Mouse (Mus musculus) embryonic facial prominence, embryonic 12.5 days (tissue): ENCODE data around the gene Olfr248. TPM values are rescaled to one million over a fixed set of nuclear protein-coding genes. Genes with fewer than 3 reads are reported as not detected.
"Not testable (repeated sequence)": the region's sequence is repeated elsewhere in the genome, so short reads cannot be mapped to it uniquely, and the experiment has no call there.

ENCODE experiments used
- ATAC-seq: fragments of 200-750 bp; cut with Nextera tagmentation; 2 replicates; pipeline ENCODE4 v1.8.0; 2017; ENCODE audit not compliant: insufficient number of reproducible peaks, insufficient read depth, low FRiP score, low TSS enrichment
- H3K27ac ChIP-seq: fragments of 300-500 bp; sonication (generic); 2 replicates; pipeline ENCODE4 v1.5.1; 2016; ENCODE audit warnings: mild to moderate bottlenecking
- H3K27me3 ChIP-seq: fragments of 300-500 bp; sonication (generic); 2 replicates; pipeline ENCODE4 v1.6.1; 2016; ENCODE audit warnings: mild to moderate bottlenecking, moderate library complexity
- H3K36me3 ChIP-seq: fragments of 300-500 bp; sonication (generic); 2 replicates; pipeline ENCODE4 v1.6.1; 2016; ENCODE audit warnings: mild to moderate bottlenecking
- H3K4me1 ChIP-seq: fragments of 300-500 bp; sonication (generic); 2 replicates; pipeline ENCODE4 v1.6.1; 2016
- H3K4me2 ChIP-seq: fragments of 300-500 bp; sonication (generic); replicated peaks from 2 replicates; pipeline ENCODE4 v1.6.1; 2016; ENCODE audit warnings: mild to moderate bottlenecking, moderate library complexity
- H3K4me3 ChIP-seq: fragments of 300-500 bp; sonication (generic); 2 replicates; pipeline ENCODE4 v1.5.1; 2016; ENCODE audit warnings: mild to moderate bottlenecking
- H3K9ac ChIP-seq: fragments of 300-500 bp; sonication (generic); 2 replicates; pipeline ENCODE4 v1.6.1; 2016; ENCODE audit warnings: mild to moderate bottlenecking, moderate library complexity
- H3K9me3 ChIP-seq: fragments of 300-500 bp; sonication (generic); 2 replicates; pipeline ENCODE4 v1.6.1; 2016; ENCODE audit warnings: mild to moderate bottlenecking, moderate library complexity
- WGBS: fragments of 180-500 bp; shearing (Covaris S2); methylation state at CpG from one replicate; pipeline ENCODE4 v1.1.7; 2016; 5-methylcytosine and 5-hydroxymethylcytosine counted together
- polyA plus RNA-seq: library from polyadenylated mRNA; unstranded; fragments of >200 nt; fragmentation: Nextera tagmentation; extraction: Ambion mirVana; gene quantifications from 2 replicates; pipeline ENCODE4 v1.2.1, GENCODE M21; 2016

The Olfr248 gene
- not detected in 2 replicates for polyA plus RNA-seq

- H3K36me3 ChIP-seq = no peaks in the 10 kb centered on the region
- H3K4me2 ChIP-seq = no peak within 1 kb of the TSS
- no peaks in the 10 kb centered on the region for H3K27me3 ChIP-seq
- no peak for ATAC-seq
- no peak within 1 kb of the TSS for H3K9ac ChIP-seq
- H3K4me1 ChIP-seq = no peaks in the 10 kb centered on the region
- H3K9me3 ChIP-seq = no peaks in the 10 kb centered on the region
- WGBS = 95% methylated on average over 2 of the region's 2 CpGs
- H3K27ac ChIP-seq = no peak within 1 kb of the TSS
- no peak within 1 kb of the TSS for H3K4me3 ChIP-seq
Measured at GRCm38 (mm10) chr1:174390746-174391145, at the start of gene Olfr248. Gene Olfr248, plus strand, starts transcription at chr1:174391046.

- not testable (repeated sequence) for H3K27ac ChIP-seq, H3K4me3 ChIP-seq, H3K36me3 ChIP-seq, ATAC-seq, H3K4me2 ChIP-seq, H3K27me3 ChIP-seq, H3K4me1 ChIP-seq, H3K9ac ChIP-seq, H3K9me3 ChIP-seq
- WGBS = 81% methylated on average over 1 of the region's 1 CpGs
Measured at GRCm38 (mm10) chr1:174353636-174354035, 37.2 kb upstream of the Olfr248 start.

- 75% methylated on average over 5 of the region's 5 CpGs for WGBS
- Histone ChIP-seq H3K27me3 (no peaks in the 10 kb centered on the region), H3K4me3 (no peak overlapping the region), H3K27ac (no peak overlapping the region), H3K9me3 (no peaks in the 10 kb centered on the region), H3K4me2 (no peak overlapping the region), H3K36me3 (no peaks in the 10 kb centered on the region), H3K4me1 (no peaks in the 10 kb centered on the region), H3K9ac (no peak overlapping the region)
- ATAC-seq = no peak
Measured at GRCm38 (mm10) chr1:174354640-174355039, 36.2 kb upstream of the Olfr248 start.

- Histone ChIP-seq H3K9me3 (no peaks in the 10 kb centered on the region), H3K27me3 (no peaks in the 10 kb centered on the region), H3K36me3 (no peaks in the 10 kb centered on the region), H3K4me3 (no peak within 1 kb of the TSS), H3K4me1 (no peaks in the 10 kb centered on the region), H3K4me2 (no peak within 1 kb of the TSS), H3K27ac (no peak within 1 kb of the TSS), H3K9ac (no peak within 1 kb of the TSS)
- WGBS = 66% methylated on average over 2 of the region's 2 CpGs
- ATAC-seq = no peak
Measured at GRCm38 (mm10) chr1:174364882-174365451, 25.9 kb upstream of the Olfr248 start, which contains the start of gene Olfr417. Gene Olfr417, plus strand, starts transcription at chr1:174365122.

GRCm38 (mm10) chr1:174373799-174374198 lies 17.0 kb upstream of the Olfr248 start:
- no peak for ATAC-seq
- H3K27ac ChIP-seq = no peak overlapping the region
- no peaks in the 10 kb centered on the region for H3K27me3 ChIP-seq
- H3K36me3 ChIP-seq = no peaks in the 10 kb centered on the region
- no peaks in the 10 kb centered on the region for H3K9me3 ChIP-seq
- no peaks in the 10 kb centered on the region for H3K4me1 ChIP-seq
- no peak overlapping the region for H3K4me2 ChIP-seq
- 90% methylated on average over 3 of the region's 3 CpGs for WGBS
- no peak overlapping the region for H3K4me3 ChIP-seq
- H3K9ac ChIP-seq = no peak overlapping the region

GRCm38 (mm10) chr1:174422959-174423358 lies 32.1 kb downstream of the Olfr248 start:
- Histone ChIP-seq H3K4me3 (no peak overlapping the region), H3K27ac (no peak overlapping the region), H3K4me2 (no peak overlapping the region), H3K9ac (no peak overlapping the region), H3K27me3 (no peaks in the 10 kb centered on the region), H3K36me3 (no peaks in the 10 kb centered on the region), H3K4me1 (no peaks in the 10 kb centered on the region), H3K9me3 (no peaks in the 10 kb centered on the region)
- WGBS = 90% methylated on average over 4 of the region's 4 CpGs
- ATAC-seq = no peak

GRCm38 (mm10) chr1:174423764-174424163 lies 32.9 kb downstream of the Olfr248 start, which contains the start of gene Olfr414:
Gene Olfr414, plus strand, starts transcription at chr1:174424064.
- H3K27ac ChIP-seq = no peak within 1 kb of the TSS
- 66% methylated on average over 1 of the region's 1 CpGs for WGBS
- no peaks in the 10 kb centered on the region for H3K4me1 ChIP-seq
- no peak within 1 kb of the TSS for H3K4me3 ChIP-seq
- no peak within 1 kb of the TSS for H3K9ac ChIP-seq
- no peak within 1 kb of the TSS for H3K4me2 ChIP-seq
- no peaks in the 10 kb centered on the region for H3K27me3 ChIP-seq
- no peak for ATAC-seq
- H3K9me3 ChIP-seq = no peaks in the 10 kb centered on the region
- H3K36me3 ChIP-seq = no peaks in the 10 kb centered on the region

GRCm38 (mm10) chr1:174426180-174426986 lies 35.5 kb downstream of the Olfr248 start:
- no peaks in the 10 kb centered on the region for H3K4me1 ChIP-seq
- ATAC-seq = no peak
- H3K4me2 ChIP-seq = no peak overlapping the region
- no peak overlapping the region for H3K27ac ChIP-seq
- no peak overlapping the region for H3K9ac ChIP-seq
- no peak overlapping the region for H3K4me3 ChIP-seq
- H3K27me3 ChIP-seq = no peaks in the 10 kb centered on the region
- no peaks in the 10 kb centered on the region for H3K36me3 ChIP-seq
- no peaks in the 10 kb centered on the region for H3K9me3 ChIP-seq
- WGBS = 46% methylated on average over 3 of the region's 3 CpGs

GRCm38 (mm10) chr1:174427402-174427801 lies 36.6 kb downstream of the Olfr248 start:
- WGBS = 81% methylated on average over 1 of the region's 1 CpGs
- no peak for ATAC-seq

GRCm38 (mm10) chr1:174428407-174428806 lies 37.6 kb downstream of the Olfr248 start:
- ATAC-seq = no peak
- no peaks in the 10 kb centered on the region for H3K4me1 ChIP-seq
- 94% methylated on average over 2 of the region's 2 CpGs for WGBS
- H3K4me2 ChIP-seq = no peak overlapping the region
- H3K27me3 ChIP-seq = no peaks in the 10 kb centered on the region
- H3K4me3 ChIP-seq = no peak overlapping the region
- no peak overlapping the region for H3K27ac ChIP-seq
- no peaks in the 10 kb centered on the region for H3K36me3 ChIP-seq
- no peaks in the 10 kb centered on the region for H3K9me3 ChIP-seq
- no peak overlapping the region for H3K9ac ChIP-seq

More at GRCm38 (mm10) chr1:174427402-174427801, 36.6 kb downstream of the Olfr248 start:
- H3K9me3 ChIP-seq = no peaks in the 10 kb centered on the region
- H3K36me3 ChIP-seq = no peaks in the 10 kb centered on the region
- no peaks in the 10 kb centered on the region for H3K4me1 ChIP-seq
- no peaks in the 10 kb centered on the region for H3K27me3 ChIP-seq
- H3K27ac ChIP-seq = no peak overlapping the region
- no peak overlapping the region for H3K4me3 ChIP-seq
- no peak overlapping the region for H3K9ac ChIP-seq
- H3K4me2 ChIP-seq = no peak overlapping the region

GRCm38 (mm10) chr1:174434121-174434520 lies 43.3 kb downstream of the Olfr248 start:
- no peak overlapping the region for H3K4me3 ChIP-seq
- H3K27ac ChIP-seq = no peak overlapping the region
- whole genome bisulfite sequencing = 53% methylated on average over 1 of the region's 1 CpGs
- no peak overlapping the region for H3K4me2 ChIP-seq
- H3K9ac ChIP-seq = no peak overlapping the region
- H3K9me3 ChIP-seq = no peaks in the 10 kb centered on the region
- H3K4me1 ChIP-seq = no peaks in the 10 kb centered on the region
- H3K36me3 ChIP-seq = no peaks in the 10 kb centered on the region
- no peaks in the 10 kb centered on the region for H3K27me3 ChIP-seq
- no peak for ATAC-seq
